Mouse (Mus musculus) layer of hippocampus, adult 8-10 months (tissue): ENCODE measurements at regions not wholly inside any gene's neighbourhood (a gene's known extent, or its start where the extent isn't known, plus 50 kb on each side); places are given as distances from the start of the nearest gene placed in this dataset.

Experiments used
- DNase-seq, 2 experiments: peaks; one replicate each; pipeline ENCODE4 v3.0.0; 2022; ENCODE audit warnings: low spot score in 2 of 2

- peak in 1 of 2 experiments; percentile 35 for DNase-seq
These were observed 177.8 kb downstream of the Spry2 start for GRCm38 (mm10) chr14:105718676-105719441.

DNA sequence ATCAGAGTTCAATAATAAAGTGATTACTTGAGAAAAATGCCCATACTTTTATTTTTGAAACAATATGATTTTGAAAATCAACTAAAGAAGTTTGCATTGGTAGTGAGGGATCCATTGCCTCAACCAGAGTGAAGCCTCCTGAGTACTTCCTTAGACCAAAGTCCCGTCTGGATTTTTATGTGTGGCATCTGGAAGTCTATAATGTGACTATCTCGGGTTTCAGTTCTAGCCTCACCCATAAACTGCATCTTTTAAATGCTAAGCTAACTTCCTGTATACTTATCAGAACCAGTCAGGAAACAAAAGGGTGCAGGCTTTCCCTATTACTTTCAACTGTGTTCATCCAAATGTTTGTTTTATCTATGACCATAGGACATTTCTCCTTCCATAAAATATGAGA is 178.8 kb downstream of the Spry2 start:
- no peak for DNase-seq

- no peak for DNase-seq
These were observed 187.9 kb downstream of the Spry2 start for GRCm38 (mm10) chr14:105708691-105709090.

GRCm38 (mm10) chr14:105706756-105707155 is 189.9 kb downstream of the Spry2 start:
- no peak for DNase-seq

DNA sequence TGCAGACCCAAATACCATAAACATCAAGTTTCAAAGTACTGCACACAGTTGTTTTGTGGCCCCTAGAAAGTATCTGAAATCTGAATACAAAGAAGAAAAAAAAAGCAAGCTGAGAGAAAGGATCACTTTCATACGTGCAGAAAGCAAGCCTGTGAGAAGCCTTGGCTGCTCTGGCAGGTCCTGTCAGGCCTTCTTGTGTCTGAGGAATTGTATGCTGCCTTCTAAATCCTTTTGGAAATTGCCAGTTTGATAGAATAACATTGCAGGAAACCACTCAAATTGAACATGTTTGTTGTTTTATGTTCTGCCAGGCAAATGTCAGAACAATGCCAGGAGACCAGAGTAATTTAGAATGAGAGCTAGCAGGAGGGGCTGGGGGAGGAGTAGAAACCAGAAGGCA is 198.0 kb downstream of the Spry2 start:
- DNase-seq: no peak

DNA sequence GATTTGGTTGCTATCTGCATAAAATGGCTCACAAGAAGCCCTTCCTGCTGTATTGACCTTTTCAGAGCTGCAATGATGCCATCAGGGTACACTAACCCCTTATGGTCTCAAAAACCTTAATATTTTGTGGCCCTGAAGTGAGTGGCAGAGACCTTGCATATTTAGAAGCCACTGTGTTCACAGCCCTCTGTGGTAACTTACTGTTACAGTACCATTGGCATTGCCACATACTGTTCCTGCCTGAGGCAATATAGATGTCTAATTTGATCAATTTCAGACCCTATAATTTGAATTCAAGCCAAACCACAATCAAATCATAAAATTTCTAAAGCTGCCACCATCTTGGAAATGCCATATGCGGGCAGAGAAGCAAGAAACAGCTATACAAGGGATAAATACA is 198.5 kb downstream of the Spry2 start:
- no peak for DNase-seq

GRCm38 (mm10) chr14:105697398-105697797 is 199.2 kb downstream of the Spry2 start:
- no peak for DNase-seq

- no peak for DNase-seq
These were observed 201.7 kb downstream of the Spry2 start for GRCm38 (mm10) chr14:105694969-105695368.

DNA sequence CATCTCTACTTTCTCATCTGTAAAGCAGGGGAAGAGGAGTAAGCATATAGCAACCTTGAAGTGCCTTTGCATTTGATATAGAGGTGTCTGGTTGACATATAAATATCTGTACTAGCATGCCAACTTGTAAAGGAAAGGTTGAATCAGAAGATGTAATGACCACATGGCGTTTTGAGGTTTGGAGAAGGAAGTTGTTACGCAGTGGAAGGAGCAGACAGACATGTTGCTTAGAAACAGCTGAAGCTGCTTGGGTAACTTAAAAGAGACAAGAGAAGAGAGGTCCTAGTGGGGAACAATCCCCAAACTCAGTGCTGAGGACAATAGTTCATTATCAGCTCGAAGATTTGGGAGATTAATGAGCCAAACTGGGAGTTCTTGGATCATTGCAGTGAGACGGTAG is 202.9 kb downstream of the Spry2 start:
- no peak for DNase-seq

DNA sequence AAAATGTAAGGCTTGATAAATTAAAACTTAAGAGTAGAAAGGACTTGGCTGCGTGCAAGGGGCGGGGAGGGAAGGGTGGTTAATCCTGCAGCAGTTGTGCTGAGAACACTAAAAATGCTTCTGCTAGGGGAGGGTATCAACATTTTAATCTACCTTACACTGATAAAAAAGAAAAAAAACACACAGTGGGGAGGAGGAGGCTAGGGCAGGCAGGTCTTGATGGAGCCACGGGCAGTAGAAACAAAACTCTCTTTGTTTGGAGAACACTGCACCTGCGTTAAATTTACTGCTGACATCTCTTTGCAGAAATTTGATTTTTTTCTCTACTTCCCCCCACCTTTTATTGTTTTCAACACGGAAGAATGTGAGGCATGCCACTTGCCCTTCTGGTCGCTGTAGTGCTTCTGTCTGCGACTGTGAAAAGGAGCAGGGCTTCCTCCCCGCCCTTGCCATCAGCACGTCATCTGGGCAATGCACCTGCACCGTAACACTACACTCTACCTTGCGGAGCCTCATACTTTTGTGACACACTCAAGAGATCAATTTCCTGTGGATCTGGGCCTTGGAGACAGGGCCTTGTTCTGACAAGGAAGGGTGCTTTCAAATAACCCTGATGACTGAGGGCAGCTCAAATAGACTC is 211.7 kb downstream of the Spry2 start:
- DNase-seq: no peak

- DNase-seq: no peak
These were observed 212.3 kb downstream of the Spry2 start for GRCm38 (mm10) chr14:105684329-105684728.

DNA sequence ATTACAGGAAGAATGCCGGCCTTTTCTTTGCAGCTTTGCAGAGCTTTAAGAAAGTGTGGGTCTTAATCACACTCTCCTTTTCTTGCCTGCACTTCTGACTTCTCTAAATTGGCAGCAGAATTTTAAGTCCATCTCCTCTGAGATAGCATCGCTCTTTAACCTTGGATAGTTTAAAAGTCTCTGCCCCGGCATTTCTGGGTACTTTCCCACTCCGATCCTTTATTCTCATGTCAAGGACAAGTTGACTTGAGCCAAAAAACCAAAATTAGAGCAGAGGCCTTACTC is 220.0 kb downstream of the Spry2 start:
- DNase-seq: no peak

DNA sequence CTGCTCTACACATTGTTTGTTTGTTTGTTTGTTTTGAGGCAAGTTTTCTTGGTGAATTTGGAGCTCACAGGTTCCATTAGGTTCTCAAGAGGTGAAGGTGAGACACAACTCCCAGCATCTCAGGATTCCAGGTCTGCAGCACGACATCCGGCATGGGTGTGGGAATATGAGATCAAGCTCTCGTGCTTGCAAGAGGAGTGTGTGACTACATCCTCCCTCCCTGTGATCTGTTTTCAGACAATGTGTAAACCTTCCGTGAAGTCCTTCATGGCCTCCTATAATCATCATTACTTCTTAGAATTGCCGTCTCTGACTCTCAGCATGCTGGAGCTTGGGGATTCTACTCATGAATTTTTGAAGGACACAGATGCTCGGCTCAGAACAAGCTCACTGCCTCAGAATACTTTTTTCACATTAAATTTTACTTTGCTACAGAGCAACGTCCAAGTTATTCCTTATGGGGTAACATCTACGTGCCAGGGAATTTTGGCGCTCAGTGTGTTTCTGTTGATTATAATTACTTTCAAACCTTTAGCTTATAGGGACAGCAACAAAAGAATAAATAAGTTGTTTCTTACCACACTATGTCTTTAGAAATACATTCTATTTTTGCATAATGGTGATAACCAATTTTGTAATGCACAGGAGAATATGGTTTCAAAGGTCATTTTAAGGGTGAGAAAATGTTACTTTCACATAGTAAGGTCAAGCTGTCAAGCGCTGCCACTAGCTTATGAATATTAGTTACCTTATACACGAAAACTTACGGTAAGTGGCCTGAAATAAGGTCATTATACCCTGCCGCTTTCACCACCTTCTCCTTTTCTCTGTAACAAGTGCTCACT is 220.6 kb downstream of the Spry2 start:
- DNase-seq: no peak

DNA sequence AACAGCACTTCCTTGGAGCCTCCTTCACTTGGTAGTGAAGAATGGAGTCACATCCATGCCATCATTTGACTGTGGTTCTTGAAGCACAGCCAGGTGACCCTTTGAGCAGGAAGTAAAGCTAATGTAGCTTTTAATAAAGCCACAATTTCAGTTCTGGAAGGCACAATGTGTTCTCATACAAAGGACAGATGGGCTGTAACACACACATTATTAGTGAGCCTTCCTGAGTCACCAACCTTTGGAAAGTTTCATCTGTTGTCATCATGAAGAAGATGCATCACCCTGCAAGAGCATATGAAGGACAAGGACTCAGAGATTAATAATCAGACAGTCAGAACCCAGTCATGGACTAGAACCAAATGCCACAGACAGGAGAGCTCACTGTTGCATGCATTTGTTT is 221.6 kb downstream of the Spry2 start:
- no peak for DNase-seq

- DNase-seq: peak; percentile 72 to 86
These were observed 227.7 kb downstream of the Spry2 start for GRCm38 (mm10) chr14:105668969-105669368.

- DNase-seq: no peak
These were observed 231.9 kb downstream of the Spry2 start for GRCm38 (mm10) chr14:105664671-105665198.

DNA sequence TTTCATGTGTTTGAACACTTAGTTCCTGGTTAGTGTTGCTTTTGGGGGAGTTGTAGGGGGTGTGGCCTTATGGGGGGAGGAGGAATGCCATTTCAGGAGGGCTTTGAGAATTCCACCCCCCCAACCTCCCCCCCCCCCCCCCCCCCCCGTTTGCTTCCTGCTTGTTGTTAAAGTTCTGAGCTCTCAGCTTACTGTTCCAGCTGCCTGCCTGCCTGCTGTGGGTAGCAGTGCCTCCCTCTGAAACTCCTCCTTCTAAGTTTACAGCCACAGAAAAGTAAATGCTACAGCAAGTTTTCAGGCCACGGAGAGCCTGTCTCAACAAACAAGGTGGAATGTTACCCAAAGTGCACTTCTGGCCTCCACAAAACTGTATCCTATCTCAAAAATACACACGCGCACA is 233.1 kb downstream of the Spry2 start:
- DNase-seq: no peak

DNA sequence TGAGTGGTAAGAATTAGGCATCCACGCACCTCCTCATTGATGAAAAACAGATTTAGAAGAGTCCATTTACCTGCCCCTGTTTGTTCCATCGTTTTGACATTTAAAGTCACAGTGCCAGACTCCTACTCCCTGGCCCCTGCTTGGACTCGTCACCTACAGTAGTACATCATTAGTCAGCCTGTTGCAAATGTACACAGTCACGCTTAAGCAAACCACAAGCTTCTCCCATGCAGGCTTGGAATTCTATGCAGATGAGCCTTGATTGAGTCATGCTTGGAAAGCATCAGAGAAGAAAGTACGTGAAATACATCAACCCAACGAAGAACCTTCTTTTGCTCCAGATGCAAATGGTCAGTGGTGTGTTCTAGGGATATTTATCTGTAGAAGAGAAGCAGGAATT is 233.8 kb downstream of the Spry2 start:
- no peak for DNase-seq

GRCm38 (mm10) chr14:105658316-105658715 is 238.3 kb downstream of the Spry2 start:
- DNase-seq: no peak

GRCm38 (mm10) chr14:105647166-105647565 is 249.5 kb downstream of the Spry2 start:
- no peak for DNase-seq

DNA sequence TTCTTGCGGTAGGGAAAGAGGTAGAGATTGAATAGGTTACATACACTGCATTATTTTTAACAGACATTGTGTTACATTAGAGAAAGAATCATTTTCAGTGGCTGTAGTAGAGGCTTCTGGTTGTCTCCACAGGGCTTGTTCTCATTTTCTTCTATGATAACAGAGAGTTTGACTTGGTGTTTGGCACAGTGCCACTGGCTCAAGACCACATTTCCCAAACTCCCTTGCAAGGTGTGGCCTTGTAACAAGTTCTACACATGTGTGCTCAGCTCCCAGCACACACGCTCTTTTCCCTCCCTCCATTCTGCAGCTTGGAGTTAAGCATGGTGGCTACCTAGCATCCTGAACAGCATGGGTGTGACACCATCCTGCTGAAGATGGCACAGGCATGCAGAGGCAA is 252.2 kb downstream of the Spry2 start:
- no peak for DNase-seq

- peak in 1 of 2 experiments; percentile 43 for DNase-seq
These were observed 253.2 kb downstream of the Spry2 start for GRCm38 (mm10) chr14:105643285-105643957.
